Mouse (Mus musculus): ENCODE measurements around the gene Nol10. TPM values are rescaled to one million over a fixed set of nuclear protein-coding genes. Genes with fewer than 3 reads are reported as not detected.
"Not testable (repeated sequence)": the region's sequence is repeated elsewhere in the genome, so short reads cannot be mapped to it uniquely, and the experiment has no call there.

Nol10 gene
- polyA plus RNA-seq, 1 experiment, result 13.2 TPM

DNA sequence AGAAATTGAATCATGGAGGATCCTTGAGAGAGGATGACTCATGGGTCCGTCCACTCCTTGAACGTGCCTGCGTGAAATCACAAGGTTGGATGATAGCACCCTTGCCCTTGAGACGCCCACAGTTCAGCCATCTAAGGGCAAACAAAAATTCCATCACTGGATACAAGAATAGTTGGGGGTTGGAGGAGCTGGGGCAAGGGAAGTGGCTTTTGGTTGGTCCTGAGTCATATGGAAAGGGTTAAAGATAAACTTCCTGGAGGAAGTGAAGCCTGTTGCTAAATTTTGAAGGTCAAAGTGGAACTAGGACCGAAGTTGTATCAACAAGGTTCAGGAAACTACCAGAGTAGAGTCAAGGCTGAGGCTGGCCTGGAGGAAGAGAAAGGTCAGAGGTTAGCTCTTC, 106.8 kb downstream of the Nol10 start:
- H3K4me3 ChIP-seq, result no peak overlapping the region
- H3ac ChIP-seq (ENCODE audit: control insufficient read depth, insufficient read length), result no peak overlapping the region
- H3K79me2 ChIP-seq (ENCODE audit: control insufficient read depth, insufficient read depth), result no peaks in the 10 kb centered on the region
- no peak for TF ChIP-seq SRF (IDR thresholded peaks at IDR 0.05; ENCODE audit: control insufficient read depth, insufficient read length, low read depth)
- TF ChIP-seq E2F4 (IDR thresholded peaks at IDR 0.05; ENCODE audit: insufficient read depth), result no peak
- no peak for TF ChIP-seq MAX (IDR thresholded peaks at IDR 0.05; ENCODE audit: low read depth)
- TF ChIP-seq MYOG (IDR thresholded peaks at IDR 0.05; ENCODE audit: control insufficient read depth in 1 of 3, insufficient read depth in 1 of 3, insufficient read length in 2 of 3, low read depth in 2 of 3), result no peak
- H3K4me2 ChIP-seq (ENCODE audit: low read depth), result no peak overlapping the region
- H3K36me3 ChIP-seq (ENCODE audit: control insufficient read depth, insufficient read depth), result no peaks in the 10 kb centered on the region
- no peaks in the 10 kb centered on the region for H3K27me3 ChIP-seq (ENCODE audit: control insufficient read depth, insufficient read depth, insufficient read length)

DNA sequence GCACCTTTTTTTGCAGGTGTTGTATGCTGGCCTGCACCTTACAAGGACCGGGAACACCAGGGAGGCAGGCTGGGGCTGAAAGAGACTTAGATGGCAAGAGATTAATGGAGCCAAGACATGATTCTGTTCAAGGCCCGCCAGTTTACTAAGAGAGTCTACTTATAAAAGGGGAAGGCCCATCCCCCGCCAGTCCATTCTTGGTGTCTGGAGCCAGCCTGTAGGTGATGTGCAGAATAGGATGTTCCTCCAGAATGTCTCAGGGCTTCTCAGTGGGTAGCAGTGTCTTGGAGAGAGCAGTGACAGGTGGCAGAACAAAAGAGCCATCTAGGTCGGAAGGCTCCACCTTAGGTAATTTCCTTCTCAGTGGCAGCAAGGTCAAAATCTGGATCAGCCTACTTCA, 111.0 kb downstream of the Nol10 start:
- H3K36me3 ChIP-seq (ENCODE audit: control insufficient read depth, insufficient read depth); H3ac ChIP-seq (ENCODE audit: control insufficient read depth, insufficient read length); H3K79me2 ChIP-seq (ENCODE audit: control insufficient read depth, insufficient read depth); H3K4me3 ChIP-seq; H3K4me2 ChIP-seq (ENCODE audit: low read depth); H3K27me3 ChIP-seq (ENCODE audit: control insufficient read depth, insufficient read depth, insufficient read length): not testable (repeated sequence)

DNA sequence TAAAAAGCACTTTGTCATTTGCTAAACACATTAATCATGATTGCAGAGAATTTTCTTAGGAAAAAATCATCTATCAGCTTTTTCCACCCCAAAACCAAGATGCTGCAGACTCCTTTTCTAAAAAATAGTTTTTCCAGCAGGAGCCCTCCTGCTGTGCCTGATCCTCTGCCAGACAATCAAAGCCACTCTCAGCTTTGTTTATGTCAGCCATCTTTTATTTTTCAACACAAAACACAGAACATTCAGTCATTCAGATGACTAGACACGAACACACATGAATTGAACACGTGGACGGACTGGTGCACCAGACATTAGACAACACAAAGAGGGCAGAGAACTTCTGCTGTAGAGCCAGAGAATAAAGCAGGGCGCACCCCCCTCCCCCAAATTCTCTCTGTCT, 115.4 kb downstream of the Nol10 start:
- TF ChIP-seq MAX (IDR thresholded peaks at IDR 0.05; ENCODE audit: low read depth), result no peak
- TF ChIP-seq E2F4 (IDR thresholded peaks at IDR 0.05; ENCODE audit: insufficient read depth), result no peak
- H3K79me2 ChIP-seq (ENCODE audit: control insufficient read depth, insufficient read depth), result no peaks in the 10 kb centered on the region
- no peak overlapping the region for H3K4me3 ChIP-seq
- no peaks in the 10 kb centered on the region for H3K36me3 ChIP-seq (ENCODE audit: control insufficient read depth, insufficient read depth)
- no peak overlapping the region for H3K4me2 ChIP-seq (ENCODE audit: low read depth)
- no peak overlapping the region for H3ac ChIP-seq (ENCODE audit: control insufficient read depth, insufficient read length)
- H3K27me3 ChIP-seq (ENCODE audit: control insufficient read depth, insufficient read depth, insufficient read length), result no peaks in the 10 kb centered on the region

DNA sequence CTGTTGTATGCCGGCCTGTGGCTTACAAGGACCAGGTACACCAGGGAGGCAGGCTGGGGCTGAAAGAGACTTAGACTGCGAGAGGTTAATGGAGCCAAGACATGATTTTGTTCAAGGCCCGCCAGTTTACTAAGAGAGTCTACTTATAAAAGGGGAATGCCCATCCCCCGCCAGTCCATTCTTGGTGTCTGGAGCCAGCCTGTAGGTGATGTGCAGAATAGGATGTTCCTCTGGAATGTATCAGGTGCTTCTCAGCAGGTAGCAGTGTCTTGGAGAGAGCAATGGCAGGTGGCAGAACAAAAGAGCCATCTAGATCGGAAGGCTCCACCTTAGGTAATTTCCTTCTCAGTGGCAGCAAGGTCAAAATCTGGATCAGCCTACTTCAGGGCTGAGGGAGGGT, 116.3 kb downstream of the Nol10 start:
- not testable (repeated sequence) for H3K79me2 ChIP-seq (ENCODE audit: control insufficient read depth, insufficient read depth); H3K4me2 ChIP-seq (ENCODE audit: low read depth); H3K4me3 ChIP-seq; H3K27me3 ChIP-seq (ENCODE audit: control insufficient read depth, insufficient read depth, insufficient read length); H3ac ChIP-seq (ENCODE audit: control insufficient read depth, insufficient read length); H3K36me3 ChIP-seq (ENCODE audit: control insufficient read depth, insufficient read depth)

DNA sequence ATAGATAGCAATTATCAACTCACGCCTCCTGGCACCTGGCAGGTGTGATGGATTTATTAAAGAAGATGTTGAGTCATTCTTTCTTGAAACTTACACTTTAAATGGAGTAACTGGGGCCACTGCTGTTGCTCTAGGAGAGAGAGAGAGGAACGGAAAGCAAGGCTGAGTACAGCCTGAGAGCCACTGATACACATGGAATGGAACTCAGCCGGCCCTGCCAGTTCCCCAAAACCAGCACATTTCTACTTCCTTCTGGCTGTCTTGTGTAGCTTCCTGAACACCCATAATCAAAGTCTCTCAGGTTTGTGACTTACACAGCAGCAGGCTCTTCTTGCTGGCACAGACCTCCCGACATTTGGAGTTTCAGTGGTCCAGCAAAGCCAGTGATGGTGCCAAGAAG, 118.5 kb downstream of the Nol10 start:
- Histone ChIP-seq H3K4me3 (no peak overlapping the region), H3K27me3 (ENCODE audit: control insufficient read depth, insufficient read depth, insufficient read length) (peaks cover 3% of the 10 kb centered on the region), H3K36me3 (ENCODE audit: control insufficient read depth, insufficient read depth) (no peaks in the 10 kb centered on the region), H3K79me2 (ENCODE audit: control insufficient read depth, insufficient read depth) (no peaks in the 10 kb centered on the region), H3ac (ENCODE audit: control insufficient read depth, insufficient read length) (no peak overlapping the region), H3K4me2 (ENCODE audit: low read depth) (no peak overlapping the region)
- no peak for TF ChIP-seq USF1 (IDR thresholded peaks at IDR 0.05; ENCODE audit: low read depth)
- no peak for TF ChIP-seq TCF12 (IDR thresholded peaks at IDR 0.05; ENCODE audit: insufficient read depth, poor library complexity, severe bottlenecking)
- no peak for TF ChIP-seq MAX (IDR thresholded peaks at IDR 0.05; ENCODE audit: low read depth)
- no peak for TF ChIP-seq POLR2A (IDR thresholded peaks at IDR 0.05; ENCODE audit: insufficient read length, low read depth)
- no peak for TF ChIP-seq CEBPB (IDR thresholded peaks at IDR 0.05; ENCODE audit: insufficient read depth, poor library complexity, severe bottlenecking)
- TF ChIP-seq E2F4 (IDR thresholded peaks at IDR 0.05; ENCODE audit: insufficient read depth), result no peak
- no peak for TF ChIP-seq TCF3 (IDR thresholded peaks at IDR 0.05; ENCODE audit: insufficient read length, low read depth)

DNA sequence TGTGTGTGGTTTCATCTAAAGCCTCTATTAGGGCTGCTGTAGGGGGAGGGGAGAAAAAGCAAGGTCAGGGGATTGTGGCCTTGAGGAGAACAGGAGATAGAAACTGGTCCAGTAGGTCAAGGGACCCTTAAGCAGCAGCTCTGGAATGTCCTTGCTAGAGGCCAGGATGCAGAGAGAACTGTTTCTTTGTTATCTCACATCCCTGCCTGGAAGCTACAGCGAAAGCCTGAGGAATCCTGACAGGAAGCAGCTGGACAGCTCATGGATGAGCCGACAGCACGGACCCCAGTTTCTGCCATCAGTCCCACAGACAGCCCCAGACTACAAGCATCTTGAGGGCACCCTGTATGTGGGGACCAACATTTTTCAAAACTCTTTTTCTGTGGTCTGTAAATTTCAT, 120.1 kb downstream of the Nol10 start:
- H3K4me2 ChIP-seq (ENCODE audit: low read depth), result no peak overlapping the region
- TF ChIP-seq USF1 (IDR thresholded peaks at IDR 0.05; ENCODE audit: low read depth), result no peak
- no peak for TF ChIP-seq POLR2AphosphoS2 (IDR thresholded peaks at IDR 0.05; ENCODE audit: insufficient read length, low read depth)
- TF ChIP-seq TCF12 (IDR thresholded peaks at IDR 0.05; ENCODE audit: insufficient read depth, poor library complexity, severe bottlenecking), result no peak
- TF ChIP-seq MAX (IDR thresholded peaks at IDR 0.05; ENCODE audit: low read depth), result no peak
- no peak for TF ChIP-seq SRF (IDR thresholded peaks at IDR 0.05; ENCODE audit: control insufficient read depth, insufficient read length, low read depth)
- TF ChIP-seq REST (IDR thresholded peaks at IDR 0.05; ENCODE audit: insufficient read depth, insufficient read length), result no peak
- TF ChIP-seq MYOD1 (IDR thresholded peaks at IDR 0.05; ENCODE audit: control insufficient read depth in 1 of 3, insufficient read length in 2 of 3, low read depth in 2 of 3), result no peak
- no peak for TF ChIP-seq TCF3 (IDR thresholded peaks at IDR 0.05; ENCODE audit: insufficient read length, low read depth)
- TF ChIP-seq E2F4 (IDR thresholded peaks at IDR 0.05; ENCODE audit: insufficient read depth), result no peak
- TF ChIP-seq POLR2A (IDR thresholded peaks at IDR 0.05; ENCODE audit: insufficient read length, low read depth), result no peak
- TF ChIP-seq MYOG (IDR thresholded peaks at IDR 0.05; ENCODE audit: control insufficient read depth in 1 of 3, insufficient read depth in 1 of 3, insufficient read length in 2 of 3, low read depth in 2 of 3), result no peak
- no peak for TF ChIP-seq CEBPB (IDR thresholded peaks at IDR 0.05; ENCODE audit: insufficient read depth, poor library complexity, severe bottlenecking)
- no peak overlapping the region for H3ac ChIP-seq (ENCODE audit: control insufficient read depth, insufficient read length)
- no peak overlapping the region for H3K4me3 ChIP-seq
- H3K79me2 ChIP-seq (ENCODE audit: control insufficient read depth, insufficient read depth), result no peaks in the 10 kb centered on the region
- H3K27me3 ChIP-seq (ENCODE audit: control insufficient read depth, insufficient read depth, insufficient read length), result peaks cover 3% of the 10 kb centered on the region
- H3K36me3 ChIP-seq (ENCODE audit: control insufficient read depth, insufficient read depth), result no peaks in the 10 kb centered on the region
